Mouse (Mus musculus): ENCODE measurements around the gene Nfe2l3. TPM values are rescaled to one million over a fixed set of nuclear protein-coding genes. Genes with fewer than 3 reads are reported as not detected.
"Not testable (repeated sequence)": the region's sequence is repeated elsewhere in the genome, so short reads cannot be mapped to it uniquely, and the experiment has no call there.

Gene Nfe2l3
- total RNA-seq, 1 experiment = 1.4 TPM

DNA sequence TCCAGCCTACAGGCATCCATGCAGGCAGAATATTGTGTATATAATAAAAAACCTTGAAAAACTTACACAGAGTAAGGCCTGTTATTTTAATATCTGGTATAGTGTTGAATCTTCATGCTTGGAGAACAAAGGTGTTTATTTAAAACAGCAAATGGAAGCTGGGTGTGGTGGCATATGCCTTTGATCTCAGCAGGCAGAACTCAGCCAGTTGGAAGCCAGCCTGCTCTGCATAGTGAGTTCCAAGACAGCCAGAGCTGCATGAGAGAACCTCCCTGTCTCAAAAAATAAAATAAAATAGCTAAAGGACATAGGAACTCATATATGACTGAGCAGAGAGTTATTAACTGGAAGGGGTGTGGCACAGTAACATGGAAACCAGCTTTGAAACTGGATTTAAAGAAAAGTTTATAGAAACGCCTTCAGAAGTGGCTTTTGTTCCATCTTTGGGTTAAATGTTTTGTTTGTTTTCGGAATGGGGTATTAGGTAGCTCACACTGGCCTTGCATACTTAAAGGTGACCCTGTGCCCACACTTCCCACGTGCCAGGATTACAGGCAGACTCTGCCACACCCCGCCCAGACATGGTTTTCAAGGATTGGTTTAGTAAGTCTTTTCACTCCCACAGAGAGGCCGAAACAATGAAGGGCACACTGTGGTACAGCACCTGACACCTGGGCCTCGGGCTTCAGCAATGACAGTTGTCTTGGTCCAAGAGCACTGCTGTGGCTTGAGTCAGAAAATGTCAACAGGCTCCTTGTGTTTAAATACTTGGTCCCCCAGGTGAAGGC lies 38.9 kb upstream of the Nfe2l3 start:
- TF ChIP-seq ZC3H11A (IDR thresholded peaks at IDR 0.05; ENCODE audit: borderline replicate concordance, low read depth, low read length) = no peak
- TF ChIP-seq CHD2 (IDR thresholded peaks at IDR 0.05; ENCODE audit: low read depth, low read length) = no peak
- TF ChIP-seq HCFC1 (IDR thresholded peaks at IDR 0.05; ENCODE audit: borderline replicate concordance, insufficient read depth, low read length) = no peak
- no peak for TF ChIP-seq ZNF384 (IDR thresholded peaks at IDR 0.05; ENCODE audit: low read depth, low read length)
- TF ChIP-seq MAFK (IDR thresholded peaks at IDR 0.05; ENCODE audit: insufficient read depth, low read depth, low read length) = no peak
- DNase-seq (ENCODE audit: low read depth, low spot score) = no peak
- Histone ChIP-seq H3K36me3 (ENCODE audit: control insufficient read depth, insufficient read depth, low read length, poor library complexity, severe bottlenecking) (no peaks in the 10 kb centered on the region), H3K9ac (ENCODE audit: insufficient read depth, low read depth, low read length, poor library complexity, severe bottlenecking) (no peak overlapping the region), H3K9me3 (ENCODE audit: control insufficient read depth, insufficient read depth, low read depth, low read length) (no peaks in the 10 kb centered on the region), H3K4me1 (ENCODE audit: control insufficient read depth in 2 of 2, insufficient read depth in 2 of 2, low read length in 2 of 2, poor library complexity in 1 of 2) (peaks cover under 1 to 2% of the 10 kb centered on the region in 2 experiments; a peak in 1 of 4 replicates), H3K27ac (ENCODE audit: insufficient read depth, low read depth, low read length, poor library complexity, severe bottlenecking) (no peak overlapping the region), H3K4me3 (ENCODE audit: insufficient read depth in 1 of 2, low read depth in 1 of 2, low read length in 2 of 2, poor library complexity in 1 of 2, severe bottlenecking in 1 of 2) (no peak overlapping the region)
- in situ Hi-C loops (cut with MboI; ENCODE audit: low sequenced_read_pairs in 2 of 2, unreplicated experiment in 2 of 2) = no loop called here

- H3K27ac ChIP-seq (ENCODE audit: insufficient read depth, low read depth, low read length, poor library complexity, severe bottlenecking); DNase-seq (ENCODE audit: low read depth, low spot score); H3K9ac ChIP-seq (ENCODE audit: insufficient read depth, low read depth, low read length, poor library complexity, severe bottlenecking); H3K4me3 ChIP-seq (ENCODE audit: insufficient read depth in 1 of 2, low read depth in 1 of 2, low read length in 2 of 2, poor library complexity in 1 of 2, severe bottlenecking in 1 of 2); H3K36me3 ChIP-seq (ENCODE audit: control insufficient read depth, insufficient read depth, low read length, poor library complexity, severe bottlenecking); H3K9me3 ChIP-seq (ENCODE audit: control insufficient read depth, insufficient read depth, low read depth, low read length); in situ Hi-C loops (cut with MboI; ENCODE audit: low sequenced_read_pairs in 2 of 2, unreplicated experiment in 2 of 2); H3K4me1 ChIP-seq (ENCODE audit: control insufficient read depth in 2 of 2, insufficient read depth in 2 of 2, low read length in 2 of 2, poor library complexity in 1 of 2): not testable (repeated sequence)
Measured at GRCm38 (mm10) chr6:51394367-51394766, 38.1 kb upstream of the Nfe2l3 start.

- H3K9me3 ChIP-seq (ENCODE audit: control insufficient read depth, insufficient read depth, low read depth, low read length); H3K4me1 ChIP-seq (ENCODE audit: control insufficient read depth in 2 of 2, insufficient read depth in 2 of 2, low read length in 2 of 2, poor library complexity in 1 of 2); H3K36me3 ChIP-seq (ENCODE audit: control insufficient read depth, insufficient read depth, low read length, poor library complexity, severe bottlenecking); H3K27ac ChIP-seq (ENCODE audit: insufficient read depth, low read depth, low read length, poor library complexity, severe bottlenecking); H3K4me3 ChIP-seq (ENCODE audit: insufficient read depth in 1 of 2, low read depth in 1 of 2, low read length in 2 of 2, poor library complexity in 1 of 2, severe bottlenecking in 1 of 2); DNase-seq (ENCODE audit: low read depth, low spot score); H3K9ac ChIP-seq (ENCODE audit: insufficient read depth, low read depth, low read length, poor library complexity, severe bottlenecking); in situ Hi-C loops (cut with MboI; ENCODE audit: low sequenced_read_pairs in 2 of 2, unreplicated experiment in 2 of 2): not testable (repeated sequence)
Measured at GRCm38 (mm10) chr6:51394963-51395362, 37.5 kb upstream of the Nfe2l3 start.

DNA sequence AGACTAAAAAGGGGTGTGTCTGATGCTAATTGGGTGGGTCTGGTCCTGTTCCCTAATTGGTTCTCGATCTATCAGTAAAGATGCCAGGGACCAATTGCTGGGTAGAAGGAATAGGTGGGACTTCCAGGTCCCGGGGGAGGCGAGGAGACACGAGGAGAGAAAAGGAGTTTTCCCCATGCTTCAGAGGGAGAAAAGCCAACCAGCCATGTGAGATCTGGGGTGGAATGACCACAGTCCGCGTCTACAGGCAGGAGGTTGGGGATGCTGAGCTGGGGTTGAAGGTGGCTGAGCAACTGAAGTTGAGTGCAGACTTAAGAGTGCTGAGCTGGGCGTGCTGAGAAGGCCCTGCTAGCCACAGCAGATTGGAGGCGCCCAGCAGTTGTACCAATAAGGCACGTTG lies 37.0 kb upstream of the Nfe2l3 start:
- peak; percentile 71; the same call in 1 of the 2 replicates for TF ChIP-seq CHD2 (IDR thresholded peaks at IDR 0.05; ENCODE audit: low read depth, low read length)
- TF ChIP-seq ZC3H11A (IDR thresholded peaks at IDR 0.05; ENCODE audit: borderline replicate concordance, low read depth, low read length) = no peak
- H3K9me3 ChIP-seq (ENCODE audit: control insufficient read depth, insufficient read depth, low read depth, low read length) = no peaks in the 10 kb centered on the region
- in situ Hi-C loops (cut with MboI; ENCODE audit: low sequenced_read_pairs in 2 of 2, unreplicated experiment in 2 of 2) = no loop called here
- peaks cover 3 to 9% of the 10 kb centered on the region in 2 experiments; a peak in 1 of 4 replicates for H3K4me1 ChIP-seq (ENCODE audit: control insufficient read depth in 2 of 2, insufficient read depth in 2 of 2, low read length in 2 of 2, poor library complexity in 1 of 2)
- H3K36me3 ChIP-seq (ENCODE audit: control insufficient read depth, insufficient read depth, low read length, poor library complexity, severe bottlenecking) = no peaks in the 10 kb centered on the region
- no peak for DNase-seq (ENCODE audit: low read depth, low spot score)
- H3K4me3 ChIP-seq (ENCODE audit: insufficient read depth in 1 of 2, low read depth in 1 of 2, low read length in 2 of 2, poor library complexity in 1 of 2, severe bottlenecking in 1 of 2) = peak overlapping the region; percentile 70 to 85
- peak overlapping the region; percentile 74 for H3K9ac ChIP-seq (ENCODE audit: insufficient read depth, low read depth, low read length, poor library complexity, severe bottlenecking)
- H3K27ac ChIP-seq (ENCODE audit: insufficient read depth, low read depth, low read length, poor library complexity, severe bottlenecking) = no peak overlapping the region

DNA sequence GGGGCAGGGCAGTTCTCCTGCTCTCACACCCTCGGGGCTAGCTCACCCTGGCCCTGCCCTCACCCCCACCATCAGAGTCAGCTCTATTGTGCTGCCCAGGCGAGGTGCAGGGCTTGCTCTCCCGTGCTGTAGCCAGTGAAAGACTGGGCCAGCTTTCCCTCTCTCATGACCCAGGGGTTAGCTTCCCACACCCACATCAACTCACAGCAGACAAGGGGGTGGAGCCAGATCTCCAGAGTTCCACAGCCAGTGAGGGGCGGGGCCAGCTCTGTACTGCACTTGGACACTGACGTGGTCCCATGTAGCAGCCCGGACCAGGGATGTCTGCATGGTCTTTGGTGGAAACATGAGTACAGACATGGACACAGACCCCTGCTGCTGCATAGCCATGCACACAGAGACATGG lies 33.4 kb upstream of the Nfe2l3 start:
- Histone ChIP-seq H3K9me3 (ENCODE audit: control insufficient read depth, insufficient read depth, low read depth, low read length) (no peaks in the 10 kb centered on the region), H3K4me3 (ENCODE audit: insufficient read depth in 1 of 2, low read depth in 1 of 2, low read length in 2 of 2, poor library complexity in 1 of 2, severe bottlenecking in 1 of 2) (peak overlapping the region; percentile 22 to 41; a peak in 2 of 4 replicates), H3K9ac (ENCODE audit: insufficient read depth, low read depth, low read length, poor library complexity, severe bottlenecking) (peak overlapping the region; percentile 51; the same call in 1 of the 2 replicates), H3K27ac (ENCODE audit: insufficient read depth, low read depth, low read length, poor library complexity, severe bottlenecking) (peak overlapping the region; percentile 8; the same call in 1 of the 2 replicates), H3K4me1 (ENCODE audit: control insufficient read depth in 2 of 2, insufficient read depth in 2 of 2, low read length in 2 of 2, poor library complexity in 1 of 2) (peaks cover 3 to 18% of the 10 kb centered on the region in 2 experiments; a peak in 2 of 4 replicates), H3K36me3 (ENCODE audit: control insufficient read depth, insufficient read depth, low read length, poor library complexity, severe bottlenecking) (no peaks in the 10 kb centered on the region)
- in situ Hi-C loops (cut with MboI; ENCODE audit: low sequenced_read_pairs in 2 of 2, unreplicated experiment in 2 of 2) = no loop called here
- peak; percentile 65 for DNase-seq (ENCODE audit: low read depth, low spot score)
- no peak for TF ChIP-seq HCFC1 (IDR thresholded peaks at IDR 0.05; ENCODE audit: borderline replicate concordance, insufficient read depth, low read length)
- TF ChIP-seq MAFK (IDR thresholded peaks at IDR 0.05; ENCODE audit: insufficient read depth, low read depth, low read length) = no peak
- no peak for TF ChIP-seq CHD2 (IDR thresholded peaks at IDR 0.05; ENCODE audit: low read depth, low read length)
- no peak for TF ChIP-seq ZNF384 (IDR thresholded peaks at IDR 0.05; ENCODE audit: low read depth, low read length)
- no peak for TF ChIP-seq ZC3H11A (IDR thresholded peaks at IDR 0.05; ENCODE audit: borderline replicate concordance, low read depth, low read length)

Measured in ES-E14 (cell line).